Mouse (Mus musculus): ENCODE measurements around the gene Pex6.

Gene Pex6

GRCm38 (mm10) chr17:46710959-46711597 lies at the start of gene Pex6:
Gene Pex6, plus strand, starts transcription at chr17:46711463.
- Histone ChIP-seq H3K27me3 (ENCODE audit: insufficient read depth, low read length) (peaks cover 10% of the 10 kb centered on the region; the same call in 1 of the 2 replicates), H3K4me1 (replicated peaks; ENCODE audit: low read depth, low read length) (peaks cover 44% of the 10 kb centered on the region), H3K9me3 (ENCODE audit: low read length) (no peaks in the 10 kb centered on the region), H3K4me3 (replicated peaks; ENCODE audit: low read length) (peak within 1 kb of the TSS; percentile 98), H3K36me3 (ENCODE audit: insufficient read depth, low read length) (peaks cover 28% of the 10 kb centered on the region)
- TF ChIP-seq CTCF (conservative IDR thresholded peaks at IDR 0.05; ENCODE audit: low read length), result no peak
- TF ChIP-seq POU5F1 (IDR thresholded peaks at IDR 0.05; ENCODE audit: borderline replicate concordance, low read length), result no peak
- no peak for TF ChIP-seq NANOG (IDR thresholded peaks at IDR 0.05; ENCODE audit: borderline replicate concordance, low read length)

- peaks cover 95% of the 10 kb centered on the region for H3K36me3 ChIP-seq (ENCODE audit: insufficient read depth, low read length)
- no peaks in the 10 kb centered on the region for H3K27me3 ChIP-seq (ENCODE audit: insufficient read depth, low read length)
- peaks cover 52% of the 10 kb centered on the region for H3K4me1 ChIP-seq (replicated peaks; ENCODE audit: low read depth, low read length)
- H3K9me3 ChIP-seq (ENCODE audit: low read length), result no peaks in the 10 kb centered on the region
- H3K4me3 ChIP-seq (replicated peaks; ENCODE audit: low read length), result no peak overlapping the region
- no peak for TF ChIP-seq CTCF (conservative IDR thresholded peaks at IDR 0.05; ENCODE audit: low read length)
- no peak for TF ChIP-seq POU5F1 (IDR thresholded peaks at IDR 0.05; ENCODE audit: borderline replicate concordance, low read length)
- TF ChIP-seq NANOG (IDR thresholded peaks at IDR 0.05; ENCODE audit: borderline replicate concordance, low read length), result no peak
Measured at GRCm38 (mm10) chr17:46661981-46662380, 49.3 kb upstream of the Pex6 start.

GRCm38 (mm10) chr17:46662730-46663129 lies 48.5 kb upstream of the Pex6 start:
- Histone ChIP-seq H3K9me3 (ENCODE audit: low read length) (no peaks in the 10 kb centered on the region), H3K4me1 (replicated peaks; ENCODE audit: low read depth, low read length) (peaks cover 49% of the 10 kb centered on the region), H3K4me3 (replicated peaks; ENCODE audit: low read length) (no peak overlapping the region), H3K27me3 (ENCODE audit: insufficient read depth, low read length) (no peaks in the 10 kb centered on the region), H3K36me3 (ENCODE audit: insufficient read depth, low read length) (peaks cover 92% of the 10 kb centered on the region)
- TF ChIP-seq POU5F1 (IDR thresholded peaks at IDR 0.05; ENCODE audit: borderline replicate concordance, low read length) (no peak), CTCF (conservative IDR thresholded peaks at IDR 0.05; ENCODE audit: low read length) (no peak), NANOG (IDR thresholded peaks at IDR 0.05; ENCODE audit: borderline replicate concordance, low read length) (no peak)

GRCm38 (mm10) chr17:46667712-46668111 lies 43.6 kb upstream of the Pex6 start:
- Histone ChIP-seq H3K36me3 (ENCODE audit: insufficient read depth, low read length) (peaks cover 91% of the 10 kb centered on the region), H3K4me1 (replicated peaks; ENCODE audit: low read depth, low read length) (peaks cover 65% of the 10 kb centered on the region), H3K27me3 (ENCODE audit: insufficient read depth, low read length) (no peaks in the 10 kb centered on the region), H3K9me3 (ENCODE audit: low read length) (no peaks in the 10 kb centered on the region), H3K4me3 (replicated peaks; ENCODE audit: low read length) (no peak overlapping the region)
- TF ChIP-seq CTCF (conservative IDR thresholded peaks at IDR 0.05; ENCODE audit: low read length) (no peak), POU5F1 (IDR thresholded peaks at IDR 0.05; ENCODE audit: borderline replicate concordance, low read length) (no peak), NANOG (IDR thresholded peaks at IDR 0.05; ENCODE audit: borderline replicate concordance, low read length) (no peak)

- peaks cover 75% of the 10 kb centered on the region for H3K36me3 ChIP-seq (ENCODE audit: insufficient read depth, low read length)
- H3K27me3 ChIP-seq (ENCODE audit: insufficient read depth, low read length), result no peaks in the 10 kb centered on the region
- no peak overlapping the region for H3K4me3 ChIP-seq (replicated peaks; ENCODE audit: low read length)
- TF ChIP-seq CTCF (conservative IDR thresholded peaks at IDR 0.05; ENCODE audit: low read length) (no peak), NANOG (IDR thresholded peaks at IDR 0.05; ENCODE audit: borderline replicate concordance, low read length) (no peak)
- peaks cover 64% of the 10 kb centered on the region for H3K4me1 ChIP-seq (replicated peaks; ENCODE audit: low read depth, low read length)
- no peaks in the 10 kb centered on the region for H3K9me3 ChIP-seq (ENCODE audit: low read length)
Measured at GRCm38 (mm10) chr17:46669911-46670310, 41.4 kb upstream of the Pex6 start.

- TF ChIP-seq NANOG (IDR thresholded peaks at IDR 0.05; ENCODE audit: borderline replicate concordance, low read length) (no peak), POU5F1 (IDR thresholded peaks at IDR 0.05; ENCODE audit: borderline replicate concordance, low read length) (no peak), CTCF (conservative IDR thresholded peaks at IDR 0.05; ENCODE audit: low read length) (no peak)
- Histone ChIP-seq H3K4me1 (replicated peaks; ENCODE audit: low read depth, low read length) (peaks cover 87% of the 10 kb centered on the region), H3K4me3 (replicated peaks; ENCODE audit: low read length) (peak within 1 kb of the TSS; percentile 85)
Measured at GRCm38 (mm10) chr17:46673850-46674529, 37.3 kb upstream of the Pex6 start, which contains the start of gene Rrp36. Gene Rrp36, minus strand, starts transcription at chr17:46674352.

GRCm38 (mm10) chr17:46674530-46675283 lies 36.6 kb upstream of the Pex6 start:
- Histone ChIP-seq H3K9me3 (ENCODE audit: low read length) (no peaks in the 10 kb centered on the region), H3K4me1 (replicated peaks; ENCODE audit: low read depth, low read length) (peaks cover 91% of the 10 kb centered on the region), H3K36me3 (ENCODE audit: insufficient read depth, low read length) (peaks cover 75% of the 10 kb centered on the region), H3K27me3 (ENCODE audit: insufficient read depth, low read length) (no peaks in the 10 kb centered on the region), H3K4me3 (replicated peaks; ENCODE audit: low read length) (peak overlapping the region; percentile 85)
- no peak for TF ChIP-seq POU5F1 (IDR thresholded peaks at IDR 0.05; ENCODE audit: borderline replicate concordance, low read length)
- no peak for TF ChIP-seq CTCF (conservative IDR thresholded peaks at IDR 0.05; ENCODE audit: low read length)
- TF ChIP-seq NANOG (IDR thresholded peaks at IDR 0.05; ENCODE audit: borderline replicate concordance, low read length), result no peak

More at GRCm38 (mm10) chr17:46673850-46674529, 37.3 kb upstream of the Pex6 start, which contains the start of gene Rrp36:
- peaks cover 78% of the 10 kb centered on the region for H3K36me3 ChIP-seq (ENCODE audit: insufficient read depth, low read length)
- H3K9me3 ChIP-seq (ENCODE audit: low read length), result no peaks in the 10 kb centered on the region
- H3K27me3 ChIP-seq (ENCODE audit: insufficient read depth, low read length), result no peaks in the 10 kb centered on the region

GRCm38 (mm10) chr17:46678416-46678815 lies 32.8 kb upstream of the Pex6 start, which contains the start of gene Mea1:
Gene Mea1, plus strand, starts transcription at chr17:46678793.
- peaks cover 56% of the 10 kb centered on the region for H3K36me3 ChIP-seq (ENCODE audit: insufficient read depth, low read length)
- H3K27me3 ChIP-seq (ENCODE audit: insufficient read depth, low read length), result no peaks in the 10 kb centered on the region
- H3K4me3 ChIP-seq (replicated peaks; ENCODE audit: low read length), result peak within 1 kb of the TSS; percentile 93
- no peak for TF ChIP-seq POU5F1 (IDR thresholded peaks at IDR 0.05; ENCODE audit: borderline replicate concordance, low read length)
- no peaks in the 10 kb centered on the region for H3K9me3 ChIP-seq (ENCODE audit: low read length)
- peaks cover 80% of the 10 kb centered on the region for H3K4me1 ChIP-seq (replicated peaks; ENCODE audit: low read depth, low read length)
